Mouse (Mus musculus) forebrain, postnatal 0 days (tissue): ENCODE measurements around the gene Lsmem1. TPM values are rescaled to one million over a fixed set of nuclear protein-coding genes. Genes with fewer than 3 reads are reported as not detected.
A peak's percentile ranks its signal among the peaks of the same experiment; 100 is the strongest.

ENCODE experiments used
- ATAC-seq: fragments of 200-750 bp; cut with Nextera tagmentation; 2 replicates; pipeline ENCODE4 v1.8.0; 2017; ENCODE audit warnings: mild to moderate bottlenecking, moderate library complexity
- DNase-seq: peaks from one replicate; pipeline ENCODE4 v3.0.0-alpha.2; 2015
- H3K27ac ChIP-seq: fragments of 300-500 bp; sonication (generic); 2 replicates; pipeline ENCODE4 v1.5.1; 2014; ENCODE audit warnings: low read depth, mild to moderate bottlenecking, antibody characterized with exemption, low read length, moderate library complexity, mixed read lengths
- H3K27me3 ChIP-seq: fragments of 300-500 bp; sonication (generic); 2 replicates; pipeline ENCODE4 v1.6.1; 2014; ENCODE audit warnings: mild to moderate bottlenecking, low read length, mixed read lengths; ENCODE audit not compliant: insufficient read depth
- H3K36me3 ChIP-seq: fragments of 300-500 bp; sonication (generic); 2 replicates; pipeline ENCODE4 v1.6.1; 2014; ENCODE audit warnings: mild to moderate bottlenecking, moderate library complexity; ENCODE audit not compliant: insufficient read depth
- H3K4me1 ChIP-seq: fragments of 300-500 bp; sonication (generic); 2 replicates; pipeline ENCODE4 v1.6.1; 2014; ENCODE audit warnings: antibody characterized with exemption; ENCODE audit not compliant: insufficient read depth
- H3K4me2 ChIP-seq: fragments of 300-500 bp; sonication (generic); 2 replicates; pipeline ENCODE4 v1.6.1; 2014; ENCODE audit warnings: low read depth, mild to moderate bottlenecking, moderate library complexity
- H3K4me3 ChIP-seq: fragments of 300-500 bp; sonication (generic); 2 replicates; pipeline ENCODE4 v1.5.1; 2014; ENCODE audit warnings: low read depth, low read length, mixed read lengths
- H3K9ac ChIP-seq: fragments of 300-500 bp; sonication (generic); 2 replicates; pipeline ENCODE4 v1.6.1; 2014; ENCODE audit warnings: mild to moderate bottlenecking
- H3K9me3 ChIP-seq: fragments of 300-500 bp; sonication (generic); 2 replicates; pipeline ENCODE4 v1.6.1; 2016; ENCODE audit warnings: low read length
- CTCF ChIP-seq: sonication (generic); IDR thresholded peaks from 2 replicates; pipeline ENCODE4 v1.5.1; 2016; ENCODE audit warnings: antibody characterized with exemption, control low read depth, low read depth
- WGBS: fragments of 180-500 bp; shearing (Covaris S2); extraction: QIAGEN DNeasy Blood & Tissue Kit; methylation state at CpG from one replicate; pipeline ENCODE4 v1.1.7; 2014; 5-methylcytosine and 5-hydroxymethylcytosine counted together
- microRNA counts: library from miRNA; unstranded; fragments of <30 nt; microRNA quantifications from one replicate; lab custom pipeline; 2015
- microRNA-seq, 2 experiments: library from miRNA; unstranded; fragments of <30 nt; microRNA quantifications; one replicate each; pipeline ENCODE4; 2016
- polyA plus RNA-seq: library from polyadenylated mRNA; unstranded; fragments of >200 nt; fragmentation: Nextera tagmentation; extraction: Ambion mirVana; gene quantifications from 2 replicates; pipeline ENCODE4 v1.2.1, GENCODE M21; 2015
- total RNA-seq: library from RNA; depleted of rRNA; stranded (reverse); fragments of >200 nt; gene quantifications from 2 replicates; pipeline ENCODE4 v1.2.3, GENCODE M21; 2014; rRNA removed

Gene Lsmem1
- total and polyA plus RNA-seq, 2 experiments from 2014 or later, result 0.14 to 0.27 TPM

- Histone ChIP-seq H3K9ac (no peak overlapping the region), H3K36me3 (no peaks in the 10 kb centered on the region), H3K27me3 (no peaks in the 10 kb centered on the region), H3K4me2 (no peak overlapping the region), H3K4me3 (no peak overlapping the region), H3K27ac (no peak overlapping the region), H3K9me3 (no peaks in the 10 kb centered on the region), H3K4me1 (no peaks in the 10 kb centered on the region)
- WGBS, result 82% methylated on average over 5 of the region's 5 CpGs
- no peak for ATAC-seq
- TF ChIP-seq CTCF, result no peak
- no peak for DNase-seq
Observed at GRCm38 (mm10) chr12:40140706-40141105, 58.6 kb downstream of the Lsmem1 start.

DNA sequence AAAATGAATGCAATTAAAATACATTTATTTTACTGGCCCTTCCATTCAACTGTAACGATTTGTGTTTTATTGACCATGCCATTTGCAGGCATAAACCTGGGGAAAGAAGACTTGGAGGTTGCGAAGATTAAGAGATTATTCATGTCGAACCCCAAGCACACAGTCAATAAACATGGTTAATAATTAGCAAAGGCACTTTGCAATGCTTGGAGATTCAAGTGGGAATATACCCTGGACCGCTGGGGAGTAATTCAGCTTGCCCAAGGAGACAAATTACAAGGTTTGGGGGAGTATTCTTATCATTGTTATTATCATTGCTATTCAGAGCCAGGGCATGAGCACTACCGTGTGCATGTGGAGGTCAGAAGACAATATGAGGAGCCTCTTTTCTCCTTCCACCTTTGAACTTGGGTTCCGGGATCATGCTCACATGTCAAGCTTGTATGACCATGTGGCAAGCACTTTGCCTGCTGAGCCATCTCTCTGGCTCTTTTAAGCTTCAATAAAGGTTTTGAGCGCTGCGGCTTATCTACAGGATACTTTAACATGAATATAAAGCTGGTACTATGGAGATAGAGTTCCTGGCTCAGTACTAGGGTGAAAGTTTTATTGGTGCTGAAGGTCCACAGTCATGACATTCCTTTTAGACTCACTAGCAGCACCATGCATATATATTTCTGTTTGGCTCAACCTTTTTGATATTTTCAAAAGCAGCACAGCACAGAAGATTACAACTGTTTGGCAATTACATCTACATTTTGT lies 59.6 kb downstream of the Lsmem1 start:
- WGBS, result 87% methylated on average over 8 of the region's 8 CpGs
- Histone ChIP-seq H3K27me3 (no peaks in the 10 kb centered on the region), H3K27ac (no peak overlapping the region), H3K36me3 (no peaks in the 10 kb centered on the region), H3K4me2 (no peak overlapping the region), H3K9me3 (no peaks in the 10 kb centered on the region), H3K4me1 (no peaks in the 10 kb centered on the region), H3K4me3 (no peak overlapping the region), H3K9ac (no peak overlapping the region)
- TF ChIP-seq CTCF, result no peak
- DNase-seq, result no peak
- ATAC-seq, result no peak

DNA sequence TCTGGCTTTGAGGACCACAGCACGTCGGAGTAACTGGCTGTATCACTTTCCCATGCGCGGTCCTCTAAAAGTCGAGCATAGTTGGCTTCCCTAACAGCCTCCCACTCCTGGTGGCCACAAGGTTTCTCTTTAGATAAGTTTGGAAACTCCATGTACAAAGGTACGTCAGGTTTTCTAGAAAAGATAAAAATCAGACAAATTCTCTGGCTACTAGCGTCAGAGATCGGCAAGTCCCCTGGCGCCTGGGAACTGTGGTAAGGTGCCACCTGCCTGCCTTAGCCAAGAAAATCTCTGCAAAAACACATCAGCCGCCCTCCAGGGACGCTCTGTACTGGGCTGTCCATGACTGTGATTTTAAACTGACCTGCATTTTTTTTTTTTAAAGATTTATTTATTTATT lies 64.8 kb downstream of the Lsmem1 start:
- Histone ChIP-seq H3K27me3 (peaks cover 14% of the 10 kb centered on the region), H3K4me1 (peaks cover 7% of the 10 kb centered on the region; the same call in 1 of the 2 replicates), H3K36me3 (no peaks in the 10 kb centered on the region), H3K9ac (no peak overlapping the region), H3K9me3 (no peaks in the 10 kb centered on the region), H3K4me2 (peak overlapping the region; percentile 84), H3K4me3 (peak overlapping the region; percentile 39; the same call in 1 of the 2 replicates), H3K27ac (no peak overlapping the region)
- no peak for TF ChIP-seq CTCF
- 60% methylated on average over 11 of the region's 11 CpGs for WGBS
- peak; percentile 4 for DNase-seq
- peak; percentile 14; the same call in 1 of the 2 replicates for ATAC-seq

- H3K27me3 ChIP-seq, result peaks cover 14% of the 10 kb centered on the region
- no peak for TF ChIP-seq CTCF
- peaks cover 7% of the 10 kb centered on the region; the same call in 1 of the 2 replicates for H3K4me1 ChIP-seq
- peak; percentile 25 for DNase-seq
- no peaks in the 10 kb centered on the region for H3K9me3 ChIP-seq
- H3K36me3 ChIP-seq, result no peaks in the 10 kb centered on the region
- 0 out of 2 replicates have a peak within 1 kb of the TSS, but pooled peaks have one; percentile 28 for H3K9ac ChIP-seq
- H3K27ac ChIP-seq, result no peak within 1 kb of the TSS
- peak within 1 kb of the TSS; percentile 84 for H3K4me2 ChIP-seq
- WGBS, result 1% methylated on average over 39 of the region's 39 CpGs
- H3K4me3 ChIP-seq, result peak within 1 kb of the TSS; percentile 39
- peak; percentile 20; the same call in 1 of the 2 replicates for ATAC-seq
Observed at GRCm38 (mm10) chr12:40133573-40134271, 65.6 kb downstream of the Lsmem1 start, which contains the start of gene Scin. Scin (minus strand) TSS chr12:40134228.

GRCm38 (mm10) chr12:40133194-40133572 lies 66.1 kb downstream of the Lsmem1 start:
- H3K27me3 ChIP-seq, result peaks cover 14% of the 10 kb centered on the region
- no peaks in the 10 kb centered on the region for H3K9me3 ChIP-seq
- H3K27ac ChIP-seq, result no peak overlapping the region
- H3K4me2 ChIP-seq, result peak overlapping the region; percentile 84
- no peaks in the 10 kb centered on the region for H3K36me3 ChIP-seq
- 0 out of 2 replicates have a peak overlapping the region, but pooled peaks have one; percentile 28 for H3K9ac ChIP-seq
- WGBS, result 10% methylated on average over 10 of the region's 10 CpGs
- peak overlapping the region; percentile 39 for H3K4me3 ChIP-seq
- peaks cover 7% of the 10 kb centered on the region; the same call in 1 of the 2 replicates for H3K4me1 ChIP-seq
- DNase-seq (peak; percentile 12), ATAC-seq (no peak)
- no peak for TF ChIP-seq CTCF

MicroRNAs within 50 kb of the gene (microRNA counts, 519-probe panel; counts per million panel counts)
- not detected for microRNA mmu-miR-1938 (lab: Ali Mortazavi, UCI)

Small RNA genes lying within 50 kb of the gene (microRNA-seq; reads per million reads assigned to microRNA genes)
- 0 to 0.49 reads per million in 2 experiments for gene Mir1938

Other genes with a start within 250 kb of the Lsmem1 start
- 108 and 111 TPM in 2 replicates for gene Arl4a, start 161.5 kb downstream of the Lsmem1 start, total RNA-seq
- 125 and 128 TPM in 2 replicates for gene Arl4a, start 161.5 kb downstream of the Lsmem1 start, polyA plus RNA-seq
- gene Scin, start 65.3 kb downstream of the Lsmem1 start, total RNA-seq, result 0.71 TPM in 1 of 2 replicates, not detected in the other
- 0.06 and 0.08 TPM in 2 replicates for gene Scin, start 65.3 kb downstream of the Lsmem1 start, polyA plus RNA-seq
- gene Ifrd1, start 49.0 kb upstream of the Lsmem1 start, total RNA-seq, result 71.3 and 87.9 TPM in 2 replicates
- gene Ifrd1, start 49.0 kb upstream of the Lsmem1 start, polyA plus RNA-seq, result 156 TPM in 2 replicates
- gene Zfp277, start 246.4 kb upstream of the Lsmem1 start, total RNA-seq, result 31.8 and 34.4 TPM in 2 replicates
- gene Zfp277, start 246.4 kb upstream of the Lsmem1 start, polyA plus RNA-seq, result 30.7 and 31.6 TPM in 2 replicates
- 27.5 and 30.9 TPM in 2 replicates for gene Dock4, start 246.5 kb upstream of the Lsmem1 start, total RNA-seq
- 3.6 and 10.5 TPM in 2 replicates for gene Dock4, start 246.5 kb upstream of the Lsmem1 start, polyA plus RNA-seq